Mouse (Mus musculus): ENCODE results near the gene Tapbp. TPM values are rescaled to one million over a fixed set of nuclear protein-coding genes. Genes with fewer than 3 reads are reported as not detected.

Gene Tapbp
- total and polyA plus RNA-seq, 2 experiments from 2014 or later = 29.1 to 44.4 TPM

- WGBS = 90% methylated on average over 28 of the region's 28 CpGs
- Histone ChIP-seq H3K9ac (replicated peaks; ENCODE audit: low read length, poor library complexity, severe bottlenecking) (no peak overlapping the region), H3K9me3 (ENCODE audit: low read length) (no peaks in the 10 kb centered on the region), H3K4me2 (ENCODE audit: low read depth, low read length, poor library complexity, severe bottlenecking) (no peak overlapping the region), H3K27me3 (ENCODE audit: insufficient read depth, low read length) (no peaks in the 10 kb centered on the region), H3K27ac (ENCODE audit: low read depth, low read length) (no peak overlapping the region), H3K36me3 (ENCODE audit: insufficient read depth, low read length) (peaks cover 27% of the 10 kb centered on the region), H3K4me3 (ENCODE audit: low read depth, low read length) (no peak overlapping the region), H3K4me1 (ENCODE audit: insufficient read depth, low read length) (peaks cover 5% of the 10 kb centered on the region; the same call in 1 of the 2 replicates)
- DNase-seq (ENCODE audit: low spot score) (no peak), ATAC-seq (ENCODE audit: low FRiP score) (no peak)
- TF ChIP-seq CTCF (IDR thresholded peaks at IDR 0.05) = no peak
Measured at GRCm38 (mm10) chr17:33911813-33912414, 3.8 kb upstream of the Tapbp start.

- ATAC-seq (ENCODE audit: low FRiP score) = no peak
- no peak overlapping the region for H3K4me3 ChIP-seq (ENCODE audit: low read depth, low read length)
Measured at GRCm38 (mm10) chr17:33913264-33913663, 2.4 kb upstream of the Tapbp start.

GRCm38 (mm10) chr17:33913905-33914304 is 1.8 kb upstream of the Tapbp start:
- DNase-seq (ENCODE audit: low spot score) (no peak), ATAC-seq (ENCODE audit: low FRiP score) (no peak)
- TF ChIP-seq CTCF (IDR thresholded peaks at IDR 0.05) = no peak
- H3K36me3 ChIP-seq (ENCODE audit: insufficient read depth, low read length) = peaks cover 27% of the 10 kb centered on the region
- H3K4me3 ChIP-seq (ENCODE audit: low read depth, low read length) = no peak overlapping the region
- H3K27ac ChIP-seq (ENCODE audit: low read depth, low read length) = no peak overlapping the region
- H3K9me3 ChIP-seq (ENCODE audit: low read length) = no peaks in the 10 kb centered on the region
- peaks cover 5% of the 10 kb centered on the region; the same call in 1 of the 2 replicates for H3K4me1 ChIP-seq (ENCODE audit: insufficient read depth, low read length)
- 99% methylated on average over 8 of the region's 8 CpGs for WGBS
- no peaks in the 10 kb centered on the region for H3K27me3 ChIP-seq (ENCODE audit: insufficient read depth, low read length)
- no peak overlapping the region for H3K4me2 ChIP-seq (ENCODE audit: low read depth, low read length, poor library complexity, severe bottlenecking)
- no peak overlapping the region for H3K9ac ChIP-seq (replicated peaks; ENCODE audit: low read length, poor library complexity, severe bottlenecking)

More at GRCm38 (mm10) chr17:33913264-33913663, 2.4 kb upstream of the Tapbp start:
- WGBS = 92% methylated on average over 10 of the region's 10 CpGs
- H3K4me1 ChIP-seq (ENCODE audit: insufficient read depth, low read length) = peaks cover 5% of the 10 kb centered on the region; the same call in 1 of the 2 replicates
- H3K36me3 ChIP-seq (ENCODE audit: insufficient read depth, low read length) = peaks cover 27% of the 10 kb centered on the region
- H3K27me3 ChIP-seq (ENCODE audit: insufficient read depth, low read length) = no peaks in the 10 kb centered on the region
- H3K4me2 ChIP-seq (ENCODE audit: low read depth, low read length, poor library complexity, severe bottlenecking) = no peak overlapping the region
- no peak for TF ChIP-seq CTCF (IDR thresholded peaks at IDR 0.05)
- no peak for DNase-seq (ENCODE audit: low spot score)
- H3K9me3 ChIP-seq (ENCODE audit: low read length) = no peaks in the 10 kb centered on the region
- H3K9ac ChIP-seq (replicated peaks; ENCODE audit: low read length, poor library complexity, severe bottlenecking) = no peak overlapping the region
- H3K27ac ChIP-seq (ENCODE audit: low read depth, low read length) = no peak overlapping the region

GRCm38 (mm10) chr17:33914969-33915391 is 719 bp upstream of the Tapbp start:
- DNase-seq (ENCODE audit: low spot score) (no peak), ATAC-seq (ENCODE audit: low FRiP score) (no peak)
- Histone ChIP-seq H3K27ac (ENCODE audit: low read depth, low read length) (no peak overlapping the region), H3K27me3 (ENCODE audit: insufficient read depth, low read length) (no peaks in the 10 kb centered on the region), H3K36me3 (ENCODE audit: insufficient read depth, low read length) (peaks cover 27% of the 10 kb centered on the region), H3K9me3 (ENCODE audit: low read length) (no peaks in the 10 kb centered on the region), H3K4me3 (ENCODE audit: low read depth, low read length) (peak overlapping the region; percentile 54; the same call in 1 of the 2 replicates), H3K4me1 (ENCODE audit: insufficient read depth, low read length) (peaks cover 5% of the 10 kb centered on the region; the same call in 1 of the 2 replicates), H3K4me2 (ENCODE audit: low read depth, low read length, poor library complexity, severe bottlenecking) (0 out of 2 replicates have a peak overlapping the region, but pooled peaks have one; percentile 69), H3K9ac (replicated peaks; ENCODE audit: low read length, poor library complexity, severe bottlenecking) (no peak overlapping the region)
- 66% methylated on average over 13 of the region's 13 CpGs for WGBS
- peak; percentile 35 for TF ChIP-seq CTCF (IDR thresholded peaks at IDR 0.05)

- H3K9ac ChIP-seq (replicated peaks; ENCODE audit: low read length, poor library complexity, severe bottlenecking) = peak overlapping the region; percentile 67
- peak overlapping the region; percentile 54 for H3K4me3 ChIP-seq (ENCODE audit: low read depth, low read length)
- H3K4me1 ChIP-seq (ENCODE audit: insufficient read depth, low read length) = no peaks in the 10 kb centered on the region
- peak overlapping the region; percentile 69 for H3K4me2 ChIP-seq (ENCODE audit: low read depth, low read length, poor library complexity, severe bottlenecking)
- H3K36me3 ChIP-seq (ENCODE audit: insufficient read depth, low read length) = peaks cover 25% of the 10 kb centered on the region
- peak; percentile 6 for ATAC-seq (ENCODE audit: low FRiP score)
- peak overlapping the region; percentile 59; the same call in 1 of the 2 replicates for H3K27ac ChIP-seq (ENCODE audit: low read depth, low read length)
- H3K9me3 ChIP-seq (ENCODE audit: low read length) = no peaks in the 10 kb centered on the region
- WGBS = under 1% methylated on average over 10 of the region's 20 CpGs
- no peaks in the 10 kb centered on the region for H3K27me3 ChIP-seq (ENCODE audit: insufficient read depth, low read length)
- TF ChIP-seq CTCF (IDR thresholded peaks at IDR 0.05) = no peak
- DNase-seq (ENCODE audit: low spot score) = peak; percentile 64
Measured at GRCm38 (mm10) chr17:33916294-33916693, 595 bp downstream of the Tapbp start.

GRCm38 (mm10) chr17:33916847-33917655 is 1.4 kb downstream of the Tapbp start:
- H3K27ac ChIP-seq (ENCODE audit: low read depth, low read length) = no peak overlapping the region
- DNase-seq (ENCODE audit: low spot score) (no peak), ATAC-seq (ENCODE audit: low FRiP score) (no peak)
- H3K9me3 ChIP-seq (ENCODE audit: low read length) = no peaks in the 10 kb centered on the region
- peaks cover 17% of the 10 kb centered on the region for H3K36me3 ChIP-seq (ENCODE audit: insufficient read depth, low read length)
- H3K27me3 ChIP-seq (ENCODE audit: insufficient read depth, low read length) = no peaks in the 10 kb centered on the region
- H3K9ac ChIP-seq (replicated peaks; ENCODE audit: low read length, poor library complexity, severe bottlenecking) = no peak overlapping the region
- H3K4me1 ChIP-seq (ENCODE audit: insufficient read depth, low read length) = no peaks in the 10 kb centered on the region
- H3K4me2 ChIP-seq (ENCODE audit: low read depth, low read length, poor library complexity, severe bottlenecking) = peak overlapping the region; percentile 69
- WGBS = 70% methylated on average over 31 of the region's 31 CpGs
- peak overlapping the region; percentile 54 for H3K4me3 ChIP-seq (ENCODE audit: low read depth, low read length)
- no peak for TF ChIP-seq CTCF (IDR thresholded peaks at IDR 0.05)

Data from midbrain, postnatal 0 days (tissue).